Mouse (Mus musculus): ENCODE data around the gene Sptbn1. TPM values are rescaled to one million over a fixed set of nuclear protein-coding genes. Genes with fewer than 3 reads are reported as not detected.
"Not testable (repeated sequence)": the region's sequence is repeated elsewhere in the genome, so short reads cannot be mapped to it uniquely, and the experiment has no call there.

The Sptbn1 gene
- polyA plus RNA-seq, 1 experiment from 2014 or later: 61.9 TPM

- no peak for DNase-seq (ENCODE audit: low spot score)
- Histone ChIP-seq H3K4me3 (peak overlapping the region; percentile 94), H3K27ac (replicated peaks) (peak overlapping the region; percentile 93), H3K4me1 (peaks cover 18% of the 10 kb centered on the region), H3K9me3 (replicated peaks) (no peaks in the 10 kb centered on the region), H3K36me3 (no peaks in the 10 kb centered on the region), H3K27me3 (ENCODE audit: low read depth, poor library complexity, severe bottlenecking) (peaks cover 20% of the 10 kb centered on the region)
- WGBS: 6% methylated on average over 15 of the region's 15 CpGs
Observed at GRCm38 (mm10) chr11:30268648-30269375, 837 bp upstream of the Sptbn1 start.

GRCm38 (mm10) chr11:30267036-30267891, 711 bp downstream of the Sptbn1 start:
- Histone ChIP-seq H3K9me3 (replicated peaks) (no peaks in the 10 kb centered on the region), H3K27me3 (ENCODE audit: low read depth, poor library complexity, severe bottlenecking) (peaks cover 20% of the 10 kb centered on the region), H3K4me1 (peaks cover 18% of the 10 kb centered on the region), H3K4me3 (peak overlapping the region; percentile 94), H3K27ac (replicated peaks) (peak overlapping the region; percentile 93), H3K36me3 (no peaks in the 10 kb centered on the region)
- peak; percentile 68 for DNase-seq (ENCODE audit: low spot score)
- WGBS: under 1% methylated on average over 66 of the region's 69 CpGs

- Histone ChIP-seq H3K9me3 (replicated peaks) (no peaks in the 10 kb centered on the region), H3K27ac (replicated peaks) (peak overlapping the region; percentile 93), H3K27me3 (ENCODE audit: low read depth, poor library complexity, severe bottlenecking) (peaks cover 20% of the 10 kb centered on the region), H3K4me1 (peaks cover 18% of the 10 kb centered on the region), H3K4me3 (peak overlapping the region; percentile 94), H3K36me3 (no peaks in the 10 kb centered on the region)
- WGBS: 5% methylated on average over 7 of the region's 7 CpGs
- no peak for DNase-seq (ENCODE audit: low spot score)
Observed at GRCm38 (mm10) chr11:30266691-30267035, 1.3 kb downstream of the Sptbn1 start.

GRCm38 (mm10) chr11:30265666-30266065, 2.3 kb downstream of the Sptbn1 start:
- no peak for DNase-seq (ENCODE audit: low spot score)
- 84% methylated on average over 2 of the region's 2 CpGs for WGBS
- peak overlapping the region; percentile 94 for H3K4me3 ChIP-seq
- H3K36me3 ChIP-seq: no peaks in the 10 kb centered on the region
- H3K4me1 ChIP-seq: peaks cover 18% of the 10 kb centered on the region
- H3K27me3 ChIP-seq (ENCODE audit: low read depth, poor library complexity, severe bottlenecking): peaks cover 20% of the 10 kb centered on the region
- no peaks in the 10 kb centered on the region for H3K9me3 ChIP-seq (replicated peaks)
- no peak overlapping the region for H3K27ac ChIP-seq (replicated peaks)

GRCm38 (mm10) chr11:30263627-30264026, 4.3 kb downstream of the Sptbn1 start:
- Histone ChIP-seq H3K4me1 (peaks cover 14% of the 10 kb centered on the region), H3K9me3 (replicated peaks) (no peaks in the 10 kb centered on the region), H3K4me3 (no peak overlapping the region), H3K27ac (replicated peaks) (no peak overlapping the region), H3K36me3 (no peaks in the 10 kb centered on the region), H3K27me3 (ENCODE audit: low read depth, poor library complexity, severe bottlenecking) (peaks cover 10% of the 10 kb centered on the region; the same call in 1 of the 2 replicates)
- WGBS: 79% methylated on average over 2 of the region's 2 CpGs
- DNase-seq (ENCODE audit: low spot score): no peak

- H3K27me3 ChIP-seq (ENCODE audit: low read depth, poor library complexity, severe bottlenecking): no peaks in the 10 kb centered on the region
- no peaks in the 10 kb centered on the region for H3K36me3 ChIP-seq
- no peak for DNase-seq (ENCODE audit: low spot score)
- H3K27ac ChIP-seq (replicated peaks): no peak overlapping the region
- no peaks in the 10 kb centered on the region for H3K9me3 ChIP-seq (replicated peaks)
- H3K4me3 ChIP-seq: no peak overlapping the region
- no peaks in the 10 kb centered on the region for H3K4me1 ChIP-seq
- WGBS: 89% methylated on average over 6 of the region's 6 CpGs
Observed at GRCm38 (mm10) chr11:30258739-30259350, 9.1 kb downstream of the Sptbn1 start.

- no peaks in the 10 kb centered on the region for H3K27me3 ChIP-seq (ENCODE audit: low read depth, poor library complexity, severe bottlenecking)
- H3K36me3 ChIP-seq: no peaks in the 10 kb centered on the region
- WGBS: 69% methylated on average over 1 of the region's 1 CpGs
- DNase-seq (ENCODE audit: low spot score): no peak
- H3K4me1 ChIP-seq: no peaks in the 10 kb centered on the region
- no peak overlapping the region for H3K4me3 ChIP-seq
- H3K9me3 ChIP-seq (replicated peaks): no peaks in the 10 kb centered on the region
- H3K27ac ChIP-seq (replicated peaks): no peak overlapping the region
Observed at GRCm38 (mm10) chr11:30257812-30258211, 10.2 kb downstream of the Sptbn1 start.

GRCm38 (mm10) chr11:30257085-30257484, 10.9 kb downstream of the Sptbn1 start:
- Histone ChIP-seq H3K4me3 (no peak overlapping the region), H3K36me3 (no peaks in the 10 kb centered on the region), H3K27me3 (ENCODE audit: low read depth, poor library complexity, severe bottlenecking) (no peaks in the 10 kb centered on the region), H3K9me3 (replicated peaks) (no peaks in the 10 kb centered on the region), H3K4me1 (no peaks in the 10 kb centered on the region), H3K27ac (replicated peaks) (no peak overlapping the region)
- no peak for DNase-seq (ENCODE audit: low spot score)

GRCm38 (mm10) chr11:30256491-30256890, 11.5 kb downstream of the Sptbn1 start:
- Histone ChIP-seq H3K4me3 (no peak overlapping the region), H3K4me1 (no peaks in the 10 kb centered on the region), H3K36me3 (no peaks in the 10 kb centered on the region), H3K27me3 (ENCODE audit: low read depth, poor library complexity, severe bottlenecking) (no peaks in the 10 kb centered on the region), H3K9me3 (replicated peaks) (no peaks in the 10 kb centered on the region), H3K27ac (replicated peaks) (no peak overlapping the region)
- DNase-seq (ENCODE audit: low spot score): no peak
- WGBS: 77% methylated on average over 5 of the region's 5 CpGs

GRCm38 (mm10) chr11:30255211-30255610, 12.8 kb downstream of the Sptbn1 start:
- not testable (repeated sequence) for H3K4me3 ChIP-seq; H3K36me3 ChIP-seq; DNase-seq (ENCODE audit: low spot score); H3K4me1 ChIP-seq; H3K27ac ChIP-seq (replicated peaks); H3K27me3 ChIP-seq (ENCODE audit: low read depth, poor library complexity, severe bottlenecking); H3K9me3 ChIP-seq (replicated peaks)
- 93% methylated on average over 3 of the region's 3 CpGs for WGBS

GRCm38 (mm10) chr11:30251294-30251904, 16.6 kb downstream of the Sptbn1 start:
- Histone ChIP-seq H3K9me3 (replicated peaks) (no peaks in the 10 kb centered on the region), H3K36me3 (no peaks in the 10 kb centered on the region), H3K4me1 (no peaks in the 10 kb centered on the region), H3K27ac (replicated peaks) (no peak overlapping the region), H3K4me3 (no peak overlapping the region), H3K27me3 (ENCODE audit: low read depth, poor library complexity, severe bottlenecking) (no peaks in the 10 kb centered on the region)
- WGBS: 93% methylated on average over 11 of the region's 11 CpGs
- DNase-seq (ENCODE audit: low spot score): no peak

GRCm38 (mm10) chr11:30249452-30250016, 18.4 kb downstream of the Sptbn1 start:
- Histone ChIP-seq H3K4me3 (no peak overlapping the region), H3K9me3 (replicated peaks) (no peaks in the 10 kb centered on the region), H3K27ac (replicated peaks) (no peak overlapping the region), H3K36me3 (no peaks in the 10 kb centered on the region), H3K27me3 (ENCODE audit: low read depth, poor library complexity, severe bottlenecking) (no peaks in the 10 kb centered on the region), H3K4me1 (no peaks in the 10 kb centered on the region)
- no peak for DNase-seq (ENCODE audit: low spot score)
- WGBS: 93% methylated on average over 4 of the region's 4 CpGs

All from midbrain, embryonic 10.5 days (tissue).